Mouse (Mus musculus) ES-E14 (cell line): Measurements from ENCODE around the gene 9930021J03Rik. TPM values are rescaled to one million over a fixed set of nuclear protein-coding genes. Genes with fewer than 3 reads are reported as not detected.

Experiments
- DNase-seq: peaks from one replicate; pipeline ENCODE4 v3.0.0-alpha.2; 2013; ENCODE audit warnings: low read depth, low spot score
- H3K27ac ChIP-seq: 2 replicates; pipeline ENCODE4 v1.5.1; 2012; ENCODE audit warnings: low read depth, mild to moderate bottlenecking, low read length, moderate library complexity, mixed read lengths; ENCODE audit not compliant: poor library complexity, insufficient read depth, severe bottlenecking
- H3K36me3 ChIP-seq: 2 replicates; pipeline ENCODE4 v1.6.1; 2012; ENCODE audit warnings: mild to moderate bottlenecking, low read length, moderate library complexity, mixed read lengths; ENCODE audit not compliant: control insufficient read depth, poor library complexity, insufficient read depth, severe bottlenecking
- H3K4me1 ChIP-seq, 2 experiments: fragments of 150-350 bp in 1 of 2; sonication (generic) in 1 of 2; 2 replicates each; pipeline ENCODE4 v1.6.1; 2012; ENCODE audit warnings: low read length in 2 of 2, mild to moderate bottlenecking in 1 of 2, mixed read lengths in 1 of 2; ENCODE audit not compliant: control insufficient read depth in 2 of 2, insufficient read depth in 2 of 2, poor library complexity in 1 of 2
- H3K4me3 ChIP-seq, 2 experiments: fragments of 150-350 bp in 1 of 2; sonication (generic) in 1 of 2; 2 replicates each; pipeline ENCODE4 v1.5.1; 2012; ENCODE audit warnings: low read length in 2 of 2, low read depth in 1 of 2, mild to moderate bottlenecking in 1 of 2, mixed read lengths in 1 of 2; ENCODE audit not compliant: insufficient read depth in 1 of 2, poor library complexity in 1 of 2, severe bottlenecking in 1 of 2
- H3K9ac ChIP-seq: 2 replicates; pipeline ENCODE4 v1.6.1; 2012; ENCODE audit warnings: low read depth, mild to moderate bottlenecking, low read length, mixed read lengths; ENCODE audit not compliant: poor library complexity, insufficient read depth, severe bottlenecking
- H3K9me3 ChIP-seq: fragments of 150-350 bp; sonication (generic); 2 replicates; pipeline ENCODE4 v1.6.1; 2012; ENCODE audit warnings: low read depth, mild to moderate bottlenecking, low read length; ENCODE audit not compliant: control insufficient read depth, insufficient read depth
- CHD2 ChIP-seq: IDR thresholded peaks from 2 replicates; pipeline ENCODE4 v1.6.1; 2014; ENCODE audit warnings: mild to moderate bottlenecking, low read depth, low read length, inconsistent platforms
- HCFC1 ChIP-seq: IDR thresholded peaks from 2 replicates; pipeline ENCODE4 v1.6.1; 2012; ENCODE audit warnings: low read length, inconsistent platforms, borderline replicate concordance; ENCODE audit not compliant: insufficient read depth
- MAFK ChIP-seq: IDR thresholded peaks from 2 replicates; pipeline ENCODE4 v1.6.1; 2014; ENCODE audit warnings: mild to moderate bottlenecking, low read depth, low read length, inconsistent platforms; ENCODE audit not compliant: insufficient read depth
- ZC3H11A ChIP-seq: IDR thresholded peaks from 2 replicates; pipeline ENCODE4 v1.6.1; 2012; ENCODE audit warnings: low read depth, mild to moderate bottlenecking, inconsistent platforms, low read length, borderline replicate concordance
- ZNF384 ChIP-seq: IDR thresholded peaks from 2 replicates; pipeline ENCODE4 v1.6.1; 2012; ENCODE audit warnings: low read depth, low read length, inconsistent platforms
- in situ Hi-C, 2 experiments: fragments of 600-800 bp; cut with MboI; formaldehyde crosslinking; loops; one replicate each; pipeline ENCODE4 v1.15.1; 2025; ENCODE audit warnings: low sequenced_read_pairs in 2 of 2, inconsistent platforms in 1 of 2; ENCODE audit not compliant: unreplicated experiment in 2 of 2
- total RNA-seq: library from RNA; depleted of rRNA; stranded (reverse); fragments of 300-350 nt; gene quantifications from 2 replicates; pipeline ENCODE4 v1.2.3, GENCODE M21; 2012

Gene 9930021J03Rik
- total RNA-seq, 1 experiment, result 15.3 TPM

GRCm38 (mm10) chr19:29717854-29718253, 87.9 kb downstream of the 9930021J03Rik start:
- Histone ChIP-seq H3K9me3 (no peaks in the 10 kb centered on the region), H3K4me1 (no peaks in the 10 kb centered on the region), H3K36me3 (peaks cover 13% of the 10 kb centered on the region), H3K4me3 (no peak overlapping the region), H3K27ac (no peak overlapping the region), H3K9ac (no peak overlapping the region)
- no peak for DNase-seq
- in situ Hi-C loops, result no loop called here
- TF ChIP-seq ZNF384, result no peak
- TF ChIP-seq HCFC1, result no peak
- TF ChIP-seq ZC3H11A, result no peak
- no peak for TF ChIP-seq MAFK
- no peak for TF ChIP-seq CHD2

DNA sequence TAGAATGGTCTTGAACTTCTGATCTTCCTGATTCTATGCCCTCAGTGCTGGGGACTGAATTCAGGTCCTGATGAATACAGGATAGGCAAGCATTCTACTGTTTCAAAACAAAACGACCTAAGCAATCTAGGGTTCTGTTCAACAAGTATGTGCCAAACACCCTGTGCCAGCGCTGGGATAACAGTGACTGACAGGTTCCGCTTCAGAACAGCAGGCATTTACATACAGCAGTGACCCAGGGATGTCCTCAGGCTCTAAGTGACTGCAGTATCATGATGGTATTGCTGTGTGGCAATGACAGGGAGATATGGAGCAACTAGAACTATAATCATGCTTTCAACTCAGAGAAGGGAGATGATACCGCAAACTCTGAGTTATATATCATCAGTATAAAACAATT, 92.3 kb downstream of the 9930021J03Rik start:
- Histone ChIP-seq H3K9me3 (no peaks in the 10 kb centered on the region), H3K4me3 (no peak overlapping the region), H3K36me3 (peaks cover 9% of the 10 kb centered on the region), H3K9ac (no peak overlapping the region), H3K27ac (no peak overlapping the region), H3K4me1 (no peaks in the 10 kb centered on the region)
- in situ Hi-C loops, result no loop called here
- TF ChIP-seq CHD2 (no peak), ZC3H11A (no peak), MAFK (no peak), ZNF384 (no peak), HCFC1 (no peak)
- no peak for DNase-seq

GRCm38 (mm10) chr19:29709461-29709860, 96.3 kb downstream of the 9930021J03Rik start:
- no peaks in the 10 kb centered on the region for H3K9me3 ChIP-seq
- no peak overlapping the region for H3K9ac ChIP-seq
- H3K4me1 ChIP-seq, result peaks cover 0 to 4% of the 10 kb centered on the region in 2 experiments; a peak in 1 of 4 replicates
- no peaks in the 10 kb centered on the region for H3K36me3 ChIP-seq
- in situ Hi-C loops, result no loop called here
- no peak for TF ChIP-seq CHD2
- TF ChIP-seq ZNF384, result no peak
- no peak for TF ChIP-seq MAFK
- no peak for TF ChIP-seq HCFC1
- no peak for TF ChIP-seq ZC3H11A
- no peak overlapping the region for H3K4me3 ChIP-seq
- H3K27ac ChIP-seq, result no peak overlapping the region
- DNase-seq, result no peak

DNA sequence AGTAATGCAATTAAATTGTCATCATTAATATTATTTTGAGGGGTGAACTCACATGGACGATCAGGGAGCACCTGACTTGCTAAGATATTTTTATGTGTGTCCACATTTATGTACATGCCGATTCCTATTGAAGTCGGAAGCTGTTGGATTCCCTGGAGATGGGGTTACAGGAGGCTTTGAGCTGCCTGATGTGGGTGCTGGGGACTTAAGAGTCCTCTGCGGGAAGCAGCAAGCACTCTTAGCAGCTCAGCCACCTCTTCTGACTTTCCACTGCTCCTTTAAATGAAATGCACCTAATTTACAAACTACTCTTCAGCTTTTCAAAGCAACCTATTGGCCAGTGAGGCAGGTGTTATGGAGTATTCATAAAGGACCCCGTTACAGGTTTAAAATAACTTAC, 97.3 kb downstream of the 9930021J03Rik start:
- no peak for DNase-seq
- Histone ChIP-seq H3K4me3 (no peak overlapping the region), H3K27ac (no peak overlapping the region), H3K9me3 (no peaks in the 10 kb centered on the region), H3K36me3 (no peaks in the 10 kb centered on the region), H3K9ac (no peak overlapping the region), H3K4me1 (peaks cover 3 to 8% of the 10 kb centered on the region in 2 experiments; a peak in 2 of 4 replicates)
- in situ Hi-C loops, result no loop called here
- no peak for TF ChIP-seq HCFC1
- no peak for TF ChIP-seq MAFK

DNA sequence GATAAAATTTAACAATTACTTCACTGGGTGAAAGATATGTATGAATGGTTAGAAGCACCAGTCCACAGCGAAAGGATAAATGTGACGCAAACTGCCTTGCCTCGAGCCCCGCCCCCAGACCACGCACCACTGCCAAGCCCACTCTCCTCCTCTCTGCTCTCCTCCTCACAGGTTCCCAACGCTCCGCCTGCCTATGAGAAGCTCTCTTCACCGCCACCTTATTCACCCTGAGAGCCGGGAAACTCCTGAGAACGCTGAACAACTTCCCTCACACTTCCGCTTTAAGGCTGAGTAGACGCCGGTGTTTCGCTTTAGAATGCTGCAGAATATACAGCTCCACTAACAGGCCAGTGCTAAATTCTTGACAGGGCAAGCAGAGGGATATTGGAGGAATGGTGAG, 97.8 kb downstream of the 9930021J03Rik start:
- DNase-seq, result no peak

More for the DNA sequence above, 97.8 kb downstream of the 9930021J03Rik start:
- no peaks in the 10 kb centered on the region for H3K9me3 ChIP-seq
- in situ Hi-C loops, result no loop called here
- no peak overlapping the region for H3K27ac ChIP-seq
- H3K36me3 ChIP-seq, result no peaks in the 10 kb centered on the region
- no peak overlapping the region for H3K4me3 ChIP-seq
- H3K9ac ChIP-seq, result no peak overlapping the region
- peaks cover 4 to 10% of the 10 kb centered on the region in 2 experiments; a peak in 2 of 4 replicates for H3K4me1 ChIP-seq
- TF ChIP-seq MAFK, result no peak
- no peak for TF ChIP-seq CHD2
- TF ChIP-seq ZC3H11A, result no peak
- no peak for TF ChIP-seq ZNF384
- no peak for TF ChIP-seq HCFC1
